Mouse (Mus musculus) stomach, embryonic 15.5 days (tissue): ENCODE measurements at regions not wholly inside any gene's neighbourhood (a gene's known extent, or its start where the extent isn't known, plus 50 kb on each side); places are given as distances from the start of the nearest gene placed in this dataset.
A peak's percentile ranks its signal among the peaks of the same experiment; 100 is the strongest.

Source experiments
- ATAC-seq: fragments of 200-750 bp; cut with Nextera tagmentation; 2 replicates; pipeline ENCODE4 v1.8.0; 2017; ENCODE audit warnings: low read depth, moderate number of reproducible peaks, moderate TSS enrichment; ENCODE audit not compliant: insufficient read depth, low FRiP score
- H3K27ac ChIP-seq: fragments of 300-500 bp; sonication (generic); 2 replicates; pipeline ENCODE4 v1.5.1; 2015; ENCODE audit warnings: mild to moderate bottlenecking, inconsistent platforms
- H3K27me3 ChIP-seq: fragments of 300-500 bp; sonication (generic); replicated peaks from 2 replicates; pipeline ENCODE4 v1.6.1; 2015; ENCODE audit warnings: inconsistent platforms
- H3K36me3 ChIP-seq: fragments of 300-500 bp; sonication (generic); 2 replicates; pipeline ENCODE4 v1.6.1; 2015; ENCODE audit warnings: inconsistent platforms
- H3K4me1 ChIP-seq: fragments of 300-500 bp; sonication (generic); 2 replicates; pipeline ENCODE4 v1.6.1; 2015; ENCODE audit warnings: inconsistent platforms
- H3K4me2 ChIP-seq: fragments of 300-500 bp; sonication (generic); 2 replicates; pipeline ENCODE4 v1.6.1; 2015; ENCODE audit warnings: mild to moderate bottlenecking, inconsistent platforms
- H3K4me3 ChIP-seq: fragments of 300-500 bp; sonication (generic); replicated peaks from 2 replicates; pipeline ENCODE4 v1.5.1; 2015; ENCODE audit warnings: inconsistent platforms
- H3K9ac ChIP-seq: fragments of 300-500 bp; sonication (generic); 2 replicates; pipeline ENCODE4 v1.6.1; 2015; ENCODE audit warnings: inconsistent platforms
- H3K9me3 ChIP-seq: fragments of 300-500 bp; sonication (generic); 2 replicates; pipeline ENCODE4 v1.6.1; 2016; ENCODE audit warnings: inconsistent platforms
- WGBS: fragments of 180-500 bp; shearing (Covaris S2); methylation state at CpG from one replicate; pipeline ENCODE4 v1.1.7; 2015; 5-methylcytosine and 5-hydroxymethylcytosine counted together

GRCm38 (mm10) chr5:64503514-64503913 lies 299.7 kb upstream of the Klf3 start:
- Histone ChIP-seq H3K4me1 (peaks cover 16% of the 10 kb centered on the region), H3K4me3 (no peak overlapping the region), H3K9ac (no peak overlapping the region), H3K4me2 (no peak overlapping the region), H3K27me3 (no peaks in the 10 kb centered on the region), H3K27ac (peak overlapping the region; percentile 67), H3K9me3 (no peaks in the 10 kb centered on the region), H3K36me3 (no peaks in the 10 kb centered on the region)
- no peak for ATAC-seq
- 10% methylated on average over 4 of the region's 4 CpGs for WGBS

DNA sequence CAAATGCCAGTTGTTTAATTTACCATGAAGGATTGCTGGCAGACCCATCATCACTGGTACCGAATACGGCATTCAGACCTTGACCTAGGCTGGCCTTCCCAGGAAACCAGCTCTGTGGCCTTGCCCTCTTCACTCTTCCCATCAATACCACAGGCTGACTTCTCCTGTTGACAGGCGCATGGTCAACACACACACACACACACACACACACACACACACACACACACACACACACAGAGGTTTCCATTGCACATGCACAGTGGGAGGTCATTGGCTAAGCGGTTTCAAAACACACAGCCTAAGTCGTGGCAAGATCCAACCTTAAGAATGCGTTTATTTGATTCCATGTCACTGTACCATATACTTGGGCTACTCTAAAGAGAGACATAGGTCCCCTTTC lies 298.7 kb upstream of the Klf3 start:
- Histone ChIP-seq H3K4me3 (no peak overlapping the region), H3K9ac (no peak overlapping the region), H3K27me3 (no peaks in the 10 kb centered on the region), H3K27ac (peak overlapping the region; percentile 94), H3K4me2 (no peak overlapping the region), H3K9me3 (no peaks in the 10 kb centered on the region), H3K4me1 (peaks cover 16% of the 10 kb centered on the region), H3K36me3 (no peaks in the 10 kb centered on the region)
- no peak for ATAC-seq
- 68% methylated on average over 6 of the region's 6 CpGs for WGBS

DNA sequence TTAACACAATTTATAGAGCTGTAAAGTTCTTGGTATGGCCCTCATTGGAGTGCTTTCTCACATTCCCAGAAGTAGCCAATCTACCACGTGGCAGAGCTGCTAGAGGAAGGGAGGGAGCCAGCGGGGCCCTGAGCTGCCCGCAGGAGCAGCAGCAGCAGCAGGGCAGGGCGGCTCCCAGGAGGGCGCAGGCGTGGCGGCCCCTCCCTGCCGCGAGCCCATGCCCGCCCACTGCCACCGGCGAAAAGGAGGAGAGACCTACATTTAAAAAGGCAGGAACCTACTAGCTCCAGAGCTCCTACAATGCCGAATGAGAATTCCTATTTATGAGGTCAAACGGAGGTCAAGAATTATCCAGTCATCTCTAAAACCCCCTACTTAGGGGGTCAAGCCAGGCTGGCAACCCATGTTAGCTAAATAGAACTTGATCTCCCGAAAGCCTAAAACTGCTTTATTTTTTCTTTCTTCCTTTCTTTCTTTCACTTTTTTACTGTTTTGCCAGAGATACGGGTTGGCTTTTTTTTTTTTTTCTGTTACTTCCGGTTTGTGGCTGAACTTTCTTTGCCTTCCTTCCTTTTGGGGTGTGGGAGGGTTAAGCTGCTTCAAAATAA lies 297.9 kb upstream of the Klf3 start:
- WGBS, result 1% methylated on average over 17 of the region's 17 CpGs
- H3K9me3 ChIP-seq, result no peaks in the 10 kb centered on the region
- no peaks in the 10 kb centered on the region for H3K27me3 ChIP-seq
- peak overlapping the region; percentile 35 for H3K4me3 ChIP-seq
- ATAC-seq, result peak; percentile 90
- H3K36me3 ChIP-seq, result no peaks in the 10 kb centered on the region
- H3K9ac ChIP-seq, result no peak overlapping the region
- peak overlapping the region; percentile 94 for H3K27ac ChIP-seq
- peak overlapping the region; percentile 67 for H3K4me2 ChIP-seq
- H3K4me1 ChIP-seq, result peaks cover 16% of the 10 kb centered on the region

GRCm38 (mm10) chr5:64505835-64506600 lies 297.2 kb upstream of the Klf3 start:
- Histone ChIP-seq H3K4me1 (peaks cover 16% of the 10 kb centered on the region), H3K27me3 (no peaks in the 10 kb centered on the region), H3K36me3 (no peaks in the 10 kb centered on the region), H3K4me2 (peak overlapping the region; percentile 67), H3K4me3 (peak overlapping the region; percentile 35), H3K27ac (peak overlapping the region; percentile 94), H3K9ac (no peak overlapping the region), H3K9me3 (no peaks in the 10 kb centered on the region)
- ATAC-seq, result peak; percentile 53; the same call in 1 of the 2 replicates
- 2% methylated on average over 15 of the region's 15 CpGs for WGBS

- Histone ChIP-seq H3K36me3 (no peaks in the 10 kb centered on the region), H3K27ac (0 out of 2 replicates have a peak overlapping the region, but pooled peaks have one; percentile 32), H3K9ac (no peak overlapping the region), H3K9me3 (no peaks in the 10 kb centered on the region), H3K4me1 (peaks cover 13% of the 10 kb centered on the region), H3K4me2 (no peak overlapping the region), H3K4me3 (no peak overlapping the region), H3K27me3 (no peaks in the 10 kb centered on the region)
- 74% methylated on average over 2 of the region's 2 CpGs for WGBS
- no peak for ATAC-seq
These were observed 294.6 kb upstream of the Klf3 start for GRCm38 (mm10) chr5:64508565-64508964.

DNA sequence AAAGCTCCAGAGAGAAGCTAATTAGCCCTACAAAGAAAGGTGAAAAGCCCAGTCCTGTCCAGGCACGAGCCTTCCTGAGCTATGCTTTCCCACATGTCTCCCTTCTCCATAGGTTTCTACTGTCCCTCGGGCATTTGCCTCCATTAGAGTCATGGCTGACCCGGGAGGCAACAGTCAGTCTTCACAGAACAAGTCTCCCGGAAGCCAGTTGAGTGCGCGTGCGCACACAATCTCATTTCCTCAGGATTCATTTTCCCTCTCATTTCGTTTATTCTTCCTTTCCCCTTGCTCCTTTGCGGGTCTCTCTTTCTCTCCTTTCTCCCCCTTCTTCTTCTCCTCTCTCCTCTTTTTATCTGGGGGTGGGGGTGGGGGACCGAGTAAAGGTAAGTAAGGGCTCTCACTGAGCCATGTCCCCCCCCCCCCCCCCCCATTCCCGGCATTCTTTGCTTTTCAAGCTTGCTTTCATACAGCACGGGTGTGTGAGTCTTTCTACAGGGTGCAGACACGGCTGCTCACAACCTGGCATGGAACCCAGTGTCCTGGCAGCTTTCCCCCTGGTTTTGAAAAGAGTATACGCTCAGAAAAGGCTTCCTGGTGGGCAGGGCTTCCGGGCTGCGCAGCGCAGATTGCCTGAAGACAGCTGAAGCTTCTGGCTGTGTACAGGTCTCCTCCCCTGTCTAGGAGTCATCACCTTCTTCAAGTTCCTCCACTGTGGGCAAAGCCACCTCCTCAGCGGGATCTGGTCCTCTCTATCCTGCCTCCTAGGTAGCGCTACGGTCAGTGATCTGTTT lies 289.8 kb upstream of the Klf3 start:
- no peaks in the 10 kb centered on the region for H3K27me3 ChIP-seq
- H3K36me3 ChIP-seq, result no peaks in the 10 kb centered on the region
- no peak overlapping the region for H3K4me2 ChIP-seq
- WGBS, result 82% methylated on average over 19 of the region's 20 CpGs
- H3K9ac ChIP-seq, result no peak overlapping the region
- no peak for ATAC-seq
- no peaks in the 10 kb centered on the region for H3K9me3 ChIP-seq
- H3K4me3 ChIP-seq, result no peak overlapping the region
- H3K4me1 ChIP-seq, result no peaks in the 10 kb centered on the region
- no peak overlapping the region for H3K27ac ChIP-seq

DNA sequence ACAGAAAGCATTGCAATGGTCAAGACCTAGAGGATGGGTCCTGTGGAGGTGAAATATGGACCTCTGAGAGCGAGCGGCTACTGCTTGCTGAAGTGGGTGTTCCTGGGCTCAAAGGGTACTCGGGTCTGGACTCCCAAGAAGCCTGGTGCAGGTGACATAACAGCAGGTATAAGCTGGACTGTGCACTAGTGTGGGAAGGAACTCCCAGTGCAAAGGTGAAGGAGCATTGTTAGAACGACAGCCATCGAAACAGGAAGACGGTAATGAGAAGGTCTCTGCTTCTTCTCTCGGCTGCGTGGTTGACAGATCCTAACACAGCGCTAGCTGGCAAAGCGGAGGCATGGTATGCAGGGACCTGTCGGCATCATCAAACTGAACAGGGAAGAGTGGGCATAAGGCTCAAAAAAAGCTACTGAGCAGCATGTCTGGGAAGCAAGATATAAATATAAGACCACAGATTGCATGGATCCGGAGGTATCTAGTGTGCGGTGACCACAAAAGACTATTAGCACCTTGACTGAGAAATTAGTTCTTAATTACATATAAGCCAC lies 287.0 kb upstream of the Klf3 start:
- H3K27ac ChIP-seq, result no peak overlapping the region
- no peaks in the 10 kb centered on the region for H3K36me3 ChIP-seq
- H3K4me1 ChIP-seq, result peaks cover 2% of the 10 kb centered on the region
- H3K9me3 ChIP-seq, result no peaks in the 10 kb centered on the region
- no peak overlapping the region for H3K4me3 ChIP-seq
- WGBS, result 81% methylated on average over 13 of the region's 13 CpGs
- ATAC-seq, result no peak
- no peaks in the 10 kb centered on the region for H3K27me3 ChIP-seq
- no peak overlapping the region for H3K9ac ChIP-seq
- no peak overlapping the region for H3K4me2 ChIP-seq

- H3K9me3 ChIP-seq, result no peaks in the 10 kb centered on the region
- no peak overlapping the region for H3K4me2 ChIP-seq
- H3K9ac ChIP-seq, result no peak overlapping the region
- H3K36me3 ChIP-seq, result no peaks in the 10 kb centered on the region
- peaks cover 8% of the 10 kb centered on the region for H3K4me1 ChIP-seq
- H3K27me3 ChIP-seq, result no peaks in the 10 kb centered on the region
- H3K4me3 ChIP-seq, result no peak overlapping the region
- WGBS, result 87% methylated on average over 4 of the region's 4 CpGs
- no peak overlapping the region for H3K27ac ChIP-seq
- ATAC-seq, result no peak
These were observed 285.9 kb upstream of the Klf3 start for GRCm38 (mm10) chr5:64517241-64517640.

- Histone ChIP-seq H3K27ac (no peak overlapping the region), H3K36me3 (no peaks in the 10 kb centered on the region), H3K4me2 (no peak overlapping the region), H3K4me3 (no peak overlapping the region), H3K4me1 (peaks cover 10% of the 10 kb centered on the region), H3K9me3 (no peaks in the 10 kb centered on the region), H3K27me3 (no peaks in the 10 kb centered on the region), H3K9ac (no peak overlapping the region)
- no peak for ATAC-seq
- 36% methylated on average over 3 of the region's 3 CpGs for WGBS
These were observed 285.4 kb upstream of the Klf3 start for GRCm38 (mm10) chr5:64517835-64518234.

DNA sequence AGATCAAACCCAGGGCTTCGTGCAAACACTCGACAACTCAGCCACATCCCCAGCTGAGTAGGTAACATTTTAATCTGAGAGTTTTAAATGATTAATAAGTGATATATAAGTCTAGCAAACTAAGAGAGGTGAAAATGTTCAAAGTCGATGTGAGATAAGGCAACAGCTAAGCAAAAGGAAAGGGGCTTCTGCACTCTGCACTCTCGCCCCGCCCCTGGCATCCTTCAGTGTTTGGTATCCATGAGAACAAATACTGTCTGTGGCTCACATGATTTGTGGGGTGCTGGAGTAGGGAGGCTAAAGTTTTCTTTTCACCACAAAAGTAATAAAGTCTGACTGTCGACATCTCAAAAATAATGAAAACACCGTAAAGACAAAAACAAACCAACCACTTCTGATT lies 284.2 kb upstream of the Klf3 start:
- no peak for ATAC-seq
- Histone ChIP-seq H3K9me3 (no peaks in the 10 kb centered on the region), H3K4me3 (no peak overlapping the region), H3K27me3 (no peaks in the 10 kb centered on the region), H3K27ac (no peak overlapping the region), H3K4me1 (peaks cover 10% of the 10 kb centered on the region), H3K4me2 (no peak overlapping the region), H3K36me3 (no peaks in the 10 kb centered on the region), H3K9ac (no peak overlapping the region)
- 66% methylated on average over 7 of the region's 7 CpGs for WGBS

- H3K4me2 ChIP-seq, result no peak overlapping the region
- peaks cover 10% of the 10 kb centered on the region for H3K4me1 ChIP-seq
- 80% methylated on average over 12 of the region's 12 CpGs for WGBS
- H3K4me3 ChIP-seq, result no peak overlapping the region
- no peak overlapping the region for H3K27ac ChIP-seq
- H3K27me3 ChIP-seq, result no peaks in the 10 kb centered on the region
- H3K9me3 ChIP-seq, result no peaks in the 10 kb centered on the region
- no peaks in the 10 kb centered on the region for H3K36me3 ChIP-seq
- no peak for ATAC-seq
- H3K9ac ChIP-seq, result no peak overlapping the region
These were observed 283.5 kb upstream of the Klf3 start for GRCm38 (mm10) chr5:64519731-64520130.

DNA sequence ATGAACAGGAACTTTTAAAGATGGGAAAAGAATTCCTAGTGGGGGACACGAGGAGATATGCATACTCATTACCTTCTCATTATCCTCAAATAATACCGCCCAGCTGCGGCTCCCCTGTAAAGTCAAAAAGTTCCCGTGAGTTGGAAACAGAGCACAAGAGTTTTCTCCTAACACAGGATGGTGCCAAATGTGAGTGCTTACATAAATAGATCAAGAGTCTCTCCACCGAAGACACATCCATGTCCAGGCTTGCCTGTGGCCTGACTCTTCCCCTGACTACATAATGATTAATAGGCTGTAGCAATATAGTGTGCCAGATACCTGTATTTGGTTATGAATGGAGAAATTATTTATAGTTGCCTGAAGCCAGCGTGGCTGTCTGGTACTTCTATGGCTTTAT lies 281.8 kb upstream of the Klf3 start:
- peak overlapping the region; percentile 35; the same call in 1 of the 2 replicates for H3K27ac ChIP-seq

More for the DNA sequence above, 281.8 kb upstream of the Klf3 start:
- H3K4me3 ChIP-seq, result no peak overlapping the region
- H3K4me1 ChIP-seq, result peaks cover 10% of the 10 kb centered on the region
- no peaks in the 10 kb centered on the region for H3K36me3 ChIP-seq
- ATAC-seq, result no peak
- H3K9me3 ChIP-seq, result no peaks in the 10 kb centered on the region
- H3K4me2 ChIP-seq, result no peak overlapping the region
- no peak overlapping the region for H3K9ac ChIP-seq
- H3K27me3 ChIP-seq, result no peaks in the 10 kb centered on the region
- 69% methylated on average over 6 of the region's 6 CpGs for WGBS
